Mouse (Mus musculus): ENCODE results near the gene Csl.

Csl gene

GRCm38 (mm10) chr10:99759558-99759957, at the start of gene Csl:
Gene Csl (minus strand): TSS chr10:99759658.
- DNase-seq (ENCODE audit: low spot score in 2 of 2): no peak

GRCm38 (mm10) chr10:99789418-99789817, 30.0 kb upstream of the Csl start:
- no peak for DNase-seq (ENCODE audit: low spot score in 2 of 2)

DNA sequence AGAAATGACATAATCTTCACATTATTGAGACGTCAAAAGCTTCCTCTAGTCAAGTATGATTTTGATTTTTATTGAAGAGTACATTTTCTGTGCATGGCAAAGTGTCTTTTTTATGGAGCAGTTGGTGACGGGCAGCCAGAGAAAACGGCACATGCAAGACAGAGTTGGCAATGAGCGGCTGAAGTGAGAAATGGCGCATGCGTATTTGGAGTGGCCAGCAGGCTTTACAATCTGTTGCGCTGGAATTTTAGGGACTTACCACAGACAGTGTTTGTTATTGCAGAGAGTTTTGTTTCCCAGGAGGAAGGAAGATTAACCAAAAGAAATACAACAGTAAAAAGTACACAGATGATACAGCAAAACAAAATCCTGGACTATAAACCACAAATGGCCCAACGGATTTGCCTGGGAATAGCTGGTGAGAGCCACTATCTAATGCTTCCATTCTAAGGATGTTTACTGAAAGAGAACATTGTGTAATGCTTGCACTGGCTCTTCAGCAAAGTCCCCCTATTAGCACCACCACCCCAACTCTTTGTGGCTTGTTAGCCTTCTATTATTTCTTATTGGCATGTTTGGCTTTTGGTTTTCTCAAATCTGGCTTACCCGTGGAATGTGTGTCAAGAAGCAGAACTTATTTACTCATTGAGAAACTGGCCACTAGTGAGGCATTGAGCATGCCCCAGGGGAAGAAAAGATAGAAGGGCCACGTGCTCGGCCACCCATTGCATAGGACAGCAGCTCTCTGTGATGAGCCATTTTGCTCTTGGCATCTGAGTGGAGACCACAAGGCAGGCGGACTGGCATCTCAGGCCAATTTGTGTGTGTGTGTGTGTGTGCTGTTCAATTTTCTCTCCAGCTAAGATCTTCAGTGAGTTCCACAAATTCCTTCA, 15.0 kb upstream of the Csl start:
- no peak for DNase-seq (ENCODE audit: low spot score in 2 of 2)

GRCm38 (mm10) chr10:99750146-99750545, 9.3 kb downstream of the Csl start:
- no peak for DNase-seq (ENCODE audit: low spot score in 2 of 2)

DNA sequence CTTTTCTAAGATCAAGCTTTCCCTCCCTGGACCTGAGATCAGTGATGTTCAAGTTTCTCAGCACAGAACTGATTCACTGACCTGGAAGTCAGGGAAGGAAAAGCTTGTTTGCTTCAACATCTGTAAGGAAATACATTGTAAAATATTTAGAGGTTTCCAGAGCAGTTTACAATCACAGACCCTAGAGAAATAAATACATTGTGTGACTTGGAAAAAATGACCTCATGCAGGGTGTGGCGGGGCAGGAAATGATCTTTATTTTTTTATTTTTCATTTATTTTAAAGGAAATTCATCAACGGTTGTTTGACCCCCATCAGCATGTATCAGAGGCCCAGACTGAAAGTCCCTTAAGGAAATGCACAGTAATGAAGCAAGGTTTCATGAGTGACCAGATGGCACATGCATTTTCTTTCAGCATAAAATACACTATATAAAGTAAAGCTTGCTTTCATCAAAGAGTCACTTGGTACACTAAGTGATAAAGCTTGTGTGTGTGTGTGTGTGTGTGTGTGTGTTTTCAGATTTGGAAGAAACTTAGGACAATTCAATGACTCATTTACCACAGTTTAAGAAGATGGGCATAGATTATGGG, 10.7 kb downstream of the Csl start:
- no peak for DNase-seq (ENCODE audit: low spot score in 2 of 2)

DNA sequence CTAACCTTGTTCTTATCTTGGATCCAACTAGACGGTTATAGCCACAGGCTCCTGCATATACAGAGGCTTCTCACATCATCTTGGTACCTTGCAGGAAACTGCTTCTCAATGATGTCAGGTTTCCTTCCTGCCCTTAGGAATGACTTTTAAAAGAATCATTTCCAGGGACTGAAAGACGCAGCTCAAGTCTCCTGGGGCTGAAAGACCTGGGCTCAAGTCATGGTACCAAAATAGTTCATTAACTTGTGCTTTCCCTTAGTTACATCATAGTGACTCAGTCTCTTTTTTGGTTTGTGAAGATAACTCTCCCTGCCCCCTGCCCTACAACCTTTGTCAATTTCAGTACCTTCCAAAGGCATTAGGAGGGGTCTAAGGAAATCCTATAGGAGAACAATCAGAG, 11.4 kb downstream of the Csl start:
- no peak for DNase-seq (ENCODE audit: low spot score in 2 of 2)

- no peak for DNase-seq (ENCODE audit: low spot score in 2 of 2)
Measured at GRCm38 (mm10) chr10:99741609-99742280, 17.7 kb downstream of the Csl start.

- DNase-seq (ENCODE audit: low spot score in 2 of 2): no peak
Measured at GRCm38 (mm10) chr10:99713129-99713528, 46.3 kb downstream of the Csl start.

DNA sequence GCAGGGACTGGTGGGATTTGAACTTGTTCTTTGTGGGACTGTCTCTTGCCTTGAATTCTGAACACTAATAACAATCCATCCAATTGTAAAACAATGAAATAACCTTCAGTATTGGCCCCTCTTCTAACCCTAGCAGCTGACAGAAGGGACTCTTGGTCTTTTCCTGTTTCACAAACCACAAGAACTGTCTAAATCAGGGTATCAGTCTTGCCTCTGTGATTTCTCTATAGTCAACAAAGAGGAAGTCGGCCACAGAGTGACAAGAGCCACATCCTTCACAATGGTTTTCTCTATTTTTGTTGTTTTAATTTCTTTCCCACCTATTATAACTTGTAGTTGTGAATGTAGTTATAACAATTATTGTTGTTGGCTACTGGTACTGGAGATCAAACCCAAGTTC, 47.9 kb downstream of the Csl start:
- no peak for DNase-seq (ENCODE audit: low spot score in 2 of 2)
